Mouse (Mus musculus) C2C12 (cell line): ENCODE measurements around the gene Myd88.

Source experiments
- CTCF ChIP-seq: IDR thresholded peaks from one replicate; pipeline ENCODE4 v1.5.1; 2011; ENCODE audit not compliant: control insufficient read depth, insufficient read depth, insufficient read length
- MYOD1 ChIP-seq: IDR thresholded peaks from one replicate; pipeline ENCODE4 v1.6.1; 2011; ENCODE audit warnings: low read depth; ENCODE audit not compliant: control insufficient read depth, insufficient read length
- MYOG ChIP-seq: IDR thresholded peaks from one replicate; pipeline ENCODE4 v1.6.1; 2011; ENCODE audit not compliant: control insufficient read depth, insufficient read length; ENCODE audit errors: extremely low read depth
- USF1 ChIP-seq: IDR thresholded peaks from one replicate; pipeline ENCODE4 v1.6.1; 2011; ENCODE audit warnings: low read depth, mild to moderate bottlenecking, control low read depth, moderate library complexity

- TF ChIP-seq MYOD1 (no peak), CTCF (no peak), USF1 (no peak), MYOG (no peak)
Measured at GRCm38 (mm10) chr9:119322289-119323259, 18.6 kb downstream of the Myd88 start, which contains the start of gene Oxsr1.
